Mouse (Mus musculus) cerebellum, adult 9-11 months (tissue): ENCODE data around the gene Sst.
"Not testable (repeated sequence)": the region's sequence is repeated elsewhere in the genome, so short reads cannot be mapped to it uniquely, and the experiment has no call there.

Experiments used
- DNase-seq: peaks from one replicate; pipeline ENCODE4 v3.0.0; 2022

Sst gene

GRCm38 (mm10) chr16:23890636-23891035 is at the start of gene Sst:
Sst (minus strand) TSS chr16:23890958.
- DNase-seq, result no peak

- DNase-seq, result no peak
These were observed 43.6 kb upstream of the Sst start for GRCm38 (mm10) chr16:23934397-23934796.

GRCm38 (mm10) chr16:23932294-23932693 is 41.5 kb upstream of the Sst start, which contains the start of gene Rtp2:
Rtp2 (minus strand) TSS chr16:23932394.
- no peak for DNase-seq

GRCm38 (mm10) chr16:23931275-23931674 is 40.5 kb upstream of the Sst start:
- DNase-seq, result no peak

GRCm38 (mm10) chr16:23930426-23931073 is 39.8 kb upstream of the Sst start:
- DNase-seq, result no peak

- DNase-seq, result no peak
These were observed 36.8 kb upstream of the Sst start for GRCm38 (mm10) chr16:23927301-23928114.

- no peak for DNase-seq
These were observed 32.1 kb upstream of the Sst start for GRCm38 (mm10) chr16:23922906-23923305.

GRCm38 (mm10) chr16:23921697-23922096 is 30.9 kb upstream of the Sst start:
- DNase-seq, result no peak

- DNase-seq, result no peak
These were observed 28.7 kb upstream of the Sst start for GRCm38 (mm10) chr16:23919418-23919817.

- DNase-seq, result no peak
These were observed 22.6 kb upstream of the Sst start for GRCm38 (mm10) chr16:23913401-23913800.

- no peak for DNase-seq
These were observed 22.0 kb upstream of the Sst start for GRCm38 (mm10) chr16:23912741-23913140.

GRCm38 (mm10) chr16:23909015-23909354 is 18.2 kb upstream of the Sst start:
- not testable (repeated sequence) for DNase-seq

GRCm38 (mm10) chr16:23908076-23909014 is 17.6 kb upstream of the Sst start:
- DNase-seq, result not testable (repeated sequence)

- DNase-seq, result not testable (repeated sequence)
These were observed 15.8 kb upstream of the Sst start for GRCm38 (mm10) chr16:23906586-23906985.

- DNase-seq, result no peak
These were observed 10.7 kb upstream of the Sst start for GRCm38 (mm10) chr16:23901411-23901810.

- DNase-seq, result no peak
These were observed 9.3 kb upstream of the Sst start for GRCm38 (mm10) chr16:23900061-23900460.

GRCm38 (mm10) chr16:23898840-23899239 is 8.1 kb upstream of the Sst start:
- DNase-seq, result peak; percentile 63

GRCm38 (mm10) chr16:23897984-23898586 is 7.3 kb upstream of the Sst start:
- DNase-seq, result peak; percentile 56

- DNase-seq, result no peak
These were observed 6.7 kb upstream of the Sst start for GRCm38 (mm10) chr16:23897486-23897885.

GRCm38 (mm10) chr16:23895135-23895534 is 4.4 kb upstream of the Sst start:
- no peak for DNase-seq

- no peak for DNase-seq
These were observed 607 bp downstream of the Sst start for GRCm38 (mm10) chr16:23890151-23890550.

- DNase-seq, result no peak
These were observed 2.7 kb downstream of the Sst start for GRCm38 (mm10) chr16:23887910-23888579.
